Mouse (Mus musculus) spleen, postnatal 10 days (tissue): ENCODE results near the gene Mre11a.

ENCODE experiments used
- DNase-seq, 2 experiments: peaks; one replicate each; pipeline ENCODE4 v3.0.0; 2021 to 2022; ENCODE audit warnings: low spot score in 2 of 2

Mre11a gene

GRCm38 (mm10) chr9:14821396-14821795 lies 36.9 kb downstream of the Mre11a start:
- DNase-seq = no peak

DNA sequence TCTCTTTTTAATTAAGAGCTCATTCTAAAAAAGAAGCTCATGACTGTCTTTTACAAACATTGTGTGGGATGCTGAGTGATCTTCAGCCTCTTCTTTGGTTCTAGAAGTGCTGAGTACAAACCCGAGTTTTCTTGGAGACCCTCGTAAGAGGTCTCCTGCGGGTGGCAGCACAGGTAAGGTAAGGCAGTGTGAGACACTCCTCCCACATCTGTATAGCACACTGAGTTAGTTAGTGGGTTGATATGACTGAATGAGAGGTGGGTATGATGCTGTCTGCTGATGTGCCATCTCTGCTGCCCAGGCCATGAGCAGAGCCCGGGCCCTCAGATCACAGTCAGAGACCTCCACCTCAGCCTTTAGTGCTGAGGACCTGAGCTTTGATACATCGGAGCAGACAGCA lies 40.4 kb downstream of the Mre11a start:
- no peak for DNase-seq

DNA sequence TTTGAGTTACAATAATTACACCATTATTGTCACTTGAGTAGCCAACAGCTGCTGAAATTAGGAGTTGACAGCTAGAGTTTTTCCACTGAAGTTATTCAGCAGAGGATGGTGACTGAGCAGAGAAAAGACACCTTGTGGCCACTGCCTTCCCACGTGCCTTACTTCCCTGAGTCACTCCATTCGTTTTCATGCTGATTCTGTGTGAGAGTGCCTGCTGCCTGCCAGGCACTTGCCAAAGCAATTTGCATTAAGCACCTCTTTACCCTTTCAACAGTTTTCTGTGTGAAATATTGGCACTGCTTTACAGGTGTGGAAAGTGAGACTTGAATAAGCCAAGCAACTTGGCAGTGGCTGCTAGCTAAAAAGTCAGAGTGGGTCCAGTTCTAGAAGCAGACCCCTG lies 43.4 kb downstream of the Mre11a start:
- DNase-seq = no peak

GRCm38 (mm10) chr9:14832046-14832445 lies 47.6 kb downstream of the Mre11a start:
- no peak for DNase-seq

GRCm38 (mm10) chr9:14835335-14836075 lies 51.1 kb downstream of the Mre11a start:
- no peak for DNase-seq

DNA sequence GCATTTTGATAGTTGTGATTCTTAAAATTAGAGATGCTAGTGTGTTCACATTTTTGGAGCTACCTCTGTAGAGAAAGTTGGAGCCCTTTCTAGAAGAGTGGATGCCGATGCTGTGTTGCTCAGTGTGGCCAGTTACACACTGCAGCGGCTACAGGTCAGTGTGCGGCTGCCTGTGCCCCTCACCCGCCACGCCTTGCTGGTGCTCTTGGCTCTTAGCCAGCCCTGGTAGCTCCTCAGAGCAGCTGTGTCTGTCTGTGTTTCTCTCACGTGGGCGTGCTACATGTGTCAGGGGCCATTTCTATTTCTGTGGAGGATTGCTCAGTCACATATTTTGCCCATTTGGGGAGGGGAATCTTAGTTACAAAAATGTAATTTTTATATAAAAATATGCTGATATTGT lies 55.1 kb downstream of the Mre11a start:
- peak in 1 of 2 experiments; percentile 33 for DNase-seq

GRCm38 (mm10) chr9:14839970-14840369 lies 55.5 kb downstream of the Mre11a start:
- no peak for DNase-seq

DNA sequence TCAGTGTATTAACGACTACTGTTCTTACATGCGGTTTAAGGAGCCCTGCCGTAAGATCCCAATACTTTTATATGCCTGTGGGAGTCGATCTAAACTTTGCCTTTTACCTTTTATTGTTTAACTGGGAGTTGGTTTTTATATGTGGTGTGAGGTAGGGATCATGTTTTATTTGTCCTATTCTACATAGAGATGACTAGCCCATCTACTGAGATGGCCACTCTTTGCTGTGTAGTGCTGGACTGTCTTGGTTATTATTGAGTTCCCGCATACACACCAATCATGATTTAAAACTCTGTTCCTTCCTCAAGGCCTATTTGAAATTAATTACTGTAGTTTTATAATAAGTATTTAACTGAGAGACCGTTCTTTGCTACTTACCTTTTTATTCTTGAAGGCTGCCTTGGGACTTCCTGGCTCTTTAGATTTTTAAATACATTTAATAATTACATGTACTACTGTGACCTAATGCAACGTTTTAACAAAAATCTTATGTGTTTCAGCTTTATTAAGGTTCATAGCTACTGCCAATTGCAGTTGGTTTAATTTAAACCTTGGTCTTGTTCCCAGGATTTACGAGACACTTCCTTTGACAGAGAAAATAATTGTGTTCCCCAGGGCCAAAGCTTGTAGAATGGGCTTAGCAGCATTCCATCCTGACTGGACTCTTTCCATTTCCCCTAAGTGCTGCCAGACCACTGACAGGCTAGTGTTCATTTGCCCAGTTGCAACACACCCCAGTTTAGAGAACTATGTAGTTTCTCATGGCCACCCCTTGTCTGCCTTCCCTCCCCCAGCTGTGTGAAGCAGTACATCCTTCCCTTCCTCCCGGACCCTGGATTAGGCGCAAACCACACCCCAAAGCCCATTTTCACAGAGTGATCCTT lies 57.7 kb downstream of the Mre11a start:
- no peak for DNase-seq

- DNase-seq = no peak
Observed at GRCm38 (mm10) chr9:14843311-14843857, 58.9 kb downstream of the Mre11a start.

DNA sequence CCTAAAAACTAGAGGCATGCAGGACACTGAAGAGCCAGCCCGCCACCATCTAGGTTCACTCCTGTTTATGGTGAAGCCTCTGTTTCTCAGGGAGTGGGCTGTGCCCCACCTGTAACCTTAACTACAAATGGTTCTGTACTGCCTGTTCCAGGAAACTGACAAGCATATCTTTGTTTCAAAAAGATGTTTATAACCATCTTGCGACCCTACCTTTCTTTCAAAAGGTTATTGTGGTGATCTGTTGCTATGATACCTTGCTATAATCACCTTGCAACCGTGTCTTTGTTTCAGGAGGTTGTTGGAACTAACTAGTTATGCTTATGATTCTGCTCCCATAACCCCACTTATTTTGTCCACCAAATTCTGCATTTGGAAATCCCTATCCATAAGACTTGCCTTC lies 59.4 kb downstream of the Mre11a start:
- DNase-seq = no peak

DNA sequence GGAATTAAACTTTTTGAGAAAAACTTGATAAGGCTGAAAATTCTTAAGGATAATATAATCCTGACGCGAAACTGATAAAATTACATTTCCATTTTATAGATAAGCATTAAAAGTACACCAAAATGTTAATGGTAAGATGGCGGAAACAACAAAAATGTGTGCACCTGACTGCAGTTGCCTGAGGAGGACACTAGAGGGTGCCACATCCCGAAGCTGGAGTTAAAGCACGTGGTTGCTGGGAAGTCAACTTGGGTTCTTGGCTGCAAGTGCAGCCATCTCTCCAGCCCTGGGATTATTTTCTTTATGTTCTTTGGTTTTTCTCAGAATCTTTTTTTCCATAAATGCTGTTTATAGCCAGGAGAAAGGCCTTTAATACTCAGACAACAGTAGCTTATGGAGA lies 62.0 kb downstream of the Mre11a start:
- no peak for DNase-seq

GRCm38 (mm10) chr9:14848267-14848935 lies 63.9 kb downstream of the Mre11a start:
- DNase-seq = no peak

DNA sequence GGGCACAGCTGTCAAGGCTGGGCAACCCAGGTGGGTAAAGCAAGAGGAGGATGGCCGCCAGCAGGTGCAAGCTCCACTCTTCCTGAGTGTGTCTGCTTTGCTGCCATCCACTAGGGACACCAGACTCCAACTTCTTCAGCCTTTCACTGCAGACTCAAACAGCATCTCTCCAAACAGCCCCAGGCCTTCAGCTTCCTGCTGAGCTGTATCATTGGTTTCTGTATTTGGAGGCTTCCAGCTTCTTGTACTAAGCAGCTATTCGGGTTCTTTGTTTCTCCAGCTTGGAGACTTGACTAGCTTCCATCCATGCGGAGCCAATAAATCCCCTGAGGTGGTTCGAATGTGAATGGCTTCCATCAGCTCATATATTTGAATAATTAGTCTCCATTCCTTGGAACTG lies 70.1 kb downstream of the Mre11a start:
- no peak for DNase-seq

DNA sequence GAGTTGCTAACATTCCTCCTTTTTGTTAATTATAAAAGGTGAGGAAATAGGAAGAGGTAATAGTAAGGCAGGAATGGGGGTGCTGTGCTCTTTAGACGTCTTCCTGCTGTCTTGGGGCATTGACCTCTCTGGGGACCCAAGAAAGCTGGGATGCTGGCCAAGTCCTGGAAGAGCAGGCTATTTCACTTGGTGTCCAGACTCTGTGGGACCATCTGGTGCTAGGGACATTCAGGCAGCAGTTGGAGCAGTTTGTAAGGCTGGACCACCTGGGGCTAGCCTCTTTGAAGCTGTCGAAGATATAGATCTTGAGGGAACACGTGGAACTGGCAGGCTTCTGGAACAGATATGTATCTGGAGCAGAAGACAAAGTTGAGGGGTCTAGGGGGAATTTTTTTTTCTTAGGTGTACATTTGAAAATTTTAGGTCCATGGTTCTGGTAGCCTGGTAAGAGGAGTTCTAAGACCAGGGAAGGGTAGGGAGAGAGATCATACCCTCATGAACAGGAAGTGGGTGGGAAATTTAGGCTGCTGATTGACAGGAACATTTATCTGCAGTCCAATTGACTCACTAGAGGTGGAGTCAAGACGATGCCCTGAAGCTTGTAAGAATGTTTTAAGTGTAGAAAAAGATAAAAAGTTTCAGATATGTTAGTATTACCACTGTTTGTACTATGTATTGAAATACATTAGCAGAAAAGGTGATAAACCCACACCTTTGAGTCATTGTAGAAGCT lies 72.6 kb downstream of the Mre11a start:
- no peak for DNase-seq

GRCm38 (mm10) chr9:14858170-14858706 lies 73.8 kb downstream of the Mre11a start:
- DNase-seq = no peak

DNA sequence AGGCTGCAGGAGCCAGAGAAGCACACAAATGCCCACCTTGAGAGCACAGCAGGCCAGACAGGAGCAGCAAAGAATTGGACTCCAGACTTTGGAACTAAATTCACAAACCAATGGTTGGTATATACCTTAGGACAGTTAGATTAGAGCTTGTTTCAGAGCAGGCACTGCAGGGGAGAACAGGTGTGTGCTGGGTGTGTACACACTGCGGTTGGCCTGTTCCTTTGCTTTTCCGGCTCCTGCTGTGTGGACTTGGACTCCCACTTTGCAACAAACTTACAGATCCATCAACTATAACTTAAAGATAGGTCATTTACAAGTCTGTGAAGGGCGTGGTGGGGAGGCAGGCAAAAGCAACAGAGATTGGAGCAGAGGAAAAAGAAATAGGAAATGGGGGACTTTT lies 74.3 kb downstream of the Mre11a start:
- no peak for DNase-seq

- no peak for DNase-seq
Observed at GRCm38 (mm10) chr9:14859868-14860639, 75.6 kb downstream of the Mre11a start, which contains the start of gene Gpr83. Gene Gpr83 (plus strand): TSS chr9:14860210.

DNA sequence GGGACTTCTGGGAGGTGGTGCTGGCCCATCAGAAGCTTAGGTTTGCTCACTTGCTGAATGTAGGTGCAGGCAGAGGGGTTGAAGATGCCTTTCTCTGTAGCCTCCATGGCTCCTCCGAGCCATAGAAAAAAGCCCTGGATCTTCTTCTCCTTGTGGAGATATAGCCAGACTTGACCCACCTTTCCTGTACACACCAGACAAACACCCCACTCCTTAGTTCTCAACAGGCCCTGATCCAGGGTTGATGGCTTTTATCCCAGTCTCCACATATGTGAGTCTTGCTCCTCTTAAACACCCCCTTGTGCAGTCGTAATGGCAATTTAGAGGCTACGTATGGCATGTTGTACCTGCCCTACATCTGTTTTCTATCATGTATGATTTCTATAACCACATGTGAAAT lies 78.7 kb downstream of the Mre11a start:
- DNase-seq = no peak

DNA sequence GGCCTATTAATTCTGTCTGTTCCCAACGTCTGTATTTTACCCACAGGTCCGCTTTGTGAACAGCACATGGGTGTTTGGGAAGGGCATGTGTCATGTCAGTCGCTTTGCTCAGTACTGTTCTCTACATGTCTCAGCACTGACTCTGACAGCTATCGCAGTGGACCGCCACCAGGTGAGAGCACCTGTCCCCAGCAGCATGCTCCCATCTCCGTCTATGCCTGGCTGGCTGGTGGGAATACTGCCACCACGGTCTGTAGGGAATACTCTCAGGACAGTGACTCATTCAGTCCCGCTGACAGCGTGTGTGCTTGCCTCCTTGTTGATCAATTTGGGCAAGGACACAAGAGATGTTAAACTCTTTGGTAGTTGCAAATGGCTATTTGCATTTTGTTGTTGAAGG lies 80.3 kb downstream of the Mre11a start:
- DNase-seq = no peak

DNA sequence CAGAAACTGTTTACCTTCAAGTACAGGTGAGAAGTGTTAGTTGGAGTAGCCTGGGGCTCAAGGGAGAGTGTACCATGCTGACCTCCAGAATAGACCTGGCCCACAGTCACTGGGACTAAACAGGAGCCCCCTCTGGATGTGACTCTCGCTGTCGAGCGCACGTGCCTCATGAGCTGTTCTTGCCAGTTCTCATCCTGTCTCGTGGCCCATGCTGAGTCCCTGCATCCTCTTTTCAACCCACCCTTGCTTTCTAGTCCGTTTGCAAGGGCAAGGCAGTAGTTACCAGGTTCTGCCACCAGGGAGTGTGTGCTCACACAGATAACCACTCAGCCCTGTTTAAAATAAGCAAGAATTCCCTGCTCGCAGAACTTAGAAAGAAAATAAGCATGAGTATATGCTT lies 82.5 kb downstream of the Mre11a start:
- peak in 1 of 2 experiments; percentile 71 for DNase-seq
